Mouse (Mus musculus) kidney, adult 2 months (tissue): ENCODE data around the gene Adcyap1. TPM values are rescaled to one million over a fixed set of nuclear protein-coding genes. Genes with fewer than 3 reads are reported as not detected.

ENCODE experiments used
- DNase-seq: peaks from one replicate; pipeline ENCODE4 v3.0.0; 2021
- H3K27ac ChIP-seq: fragments of 200-500 bp; 2 replicates; pipeline ENCODE4 v1.5.1; 2012; ENCODE audit warnings: low read depth, low read length, control low read depth, inconsistent platforms; ENCODE audit not compliant: insufficient read depth
- H3K27me3 ChIP-seq: fragments of 200-500 bp; replicated peaks from 2 replicates; pipeline ENCODE4 v1.6.1; 2012; ENCODE audit warnings: mild to moderate bottlenecking, moderate library complexity, low read length, inconsistent platforms; ENCODE audit not compliant: control insufficient read depth, insufficient read depth
- H3K36me3 ChIP-seq: fragments of 200-500 bp; 2 replicates; pipeline ENCODE4 v1.6.1; 2012; ENCODE audit warnings: mild to moderate bottlenecking, moderate library complexity, low read length, inconsistent platforms; ENCODE audit not compliant: control insufficient read depth, insufficient read depth
- H3K4me1 ChIP-seq: fragments of 200-500 bp; 2 replicates; pipeline ENCODE4 v1.6.1; 2011; ENCODE audit warnings: low read length; ENCODE audit not compliant: control insufficient read depth, insufficient read depth
- H3K4me3 ChIP-seq: fragments of 200-500 bp; 2 replicates; pipeline ENCODE4 v1.5.1; 2011; ENCODE audit warnings: mild to moderate bottlenecking, low read depth, low read length, control low read depth; ENCODE audit not compliant: insufficient read depth
- CTCF ChIP-seq: fragments of 200-500 bp; conservative IDR thresholded peaks from 2 replicates; pipeline ENCODE4 v1.5.1; 2011; ENCODE audit warnings: low read depth, mild to moderate bottlenecking, control low read depth, low read length, moderate library complexity, mixed read lengths; ENCODE audit not compliant: insufficient read depth, insufficient read length
- POLR2A ChIP-seq: fragments of 200-500 bp; IDR thresholded peaks from one replicate; pipeline ENCODE4 v1.6.1; 2011; ENCODE audit warnings: low read depth, low read length, control low read depth
- WGBS: fragments of 180-500 bp; shearing (Covaris S2); methylation state at CpG from one replicate; pipeline ENCODE4 v1.1.7; 2018; 5-methylcytosine and 5-hydroxymethylcytosine counted together
- polyA plus RNA-seq: library from polyadenylated mRNA; depleted of rRNA; stranded (reverse); fragments of >200 nt; gene quantifications from 2 replicates; pipeline ENCODE4 v1.2.3, GENCODE M21; 2012; rRNA removed

The Adcyap1 gene
- not detected in 2 replicates for polyA plus RNA-seq

DNA sequence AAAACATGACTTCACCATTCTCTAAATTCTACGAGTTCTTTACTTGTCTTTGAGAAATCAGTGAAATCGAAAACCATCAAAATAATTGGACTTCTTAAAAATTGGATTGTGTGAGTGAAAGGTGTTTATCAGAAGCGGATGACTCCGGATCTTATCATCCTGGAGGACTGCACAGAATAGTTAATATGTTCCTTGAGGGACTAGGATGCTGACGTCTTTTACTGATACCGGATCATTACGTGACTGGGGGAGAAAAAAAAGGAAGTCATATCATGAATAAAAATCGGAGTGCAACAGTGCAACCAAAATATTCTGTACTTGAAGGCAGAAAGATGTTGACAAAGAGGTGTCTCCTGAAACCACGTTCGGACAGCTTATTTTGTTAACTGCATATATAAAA lies at the start of gene Adcyap1:
Gene Adcyap1 (plus strand): TSS at position 301 of the 400 bp plus-strand sequence.
- Histone ChIP-seq H3K4me3 (no peak within 1 kb of the TSS), H3K4me1 (no peaks in the 10 kb centered on the region), H3K27ac (no peak within 1 kb of the TSS), H3K36me3 (no peaks in the 10 kb centered on the region), H3K27me3 (peaks cover 8% of the 10 kb centered on the region)
- TF ChIP-seq POLR2A (no peak), CTCF (no peak)
- 29% methylated on average over 10 of the region's 10 CpGs for WGBS
- DNase-seq = no peak

DNA sequence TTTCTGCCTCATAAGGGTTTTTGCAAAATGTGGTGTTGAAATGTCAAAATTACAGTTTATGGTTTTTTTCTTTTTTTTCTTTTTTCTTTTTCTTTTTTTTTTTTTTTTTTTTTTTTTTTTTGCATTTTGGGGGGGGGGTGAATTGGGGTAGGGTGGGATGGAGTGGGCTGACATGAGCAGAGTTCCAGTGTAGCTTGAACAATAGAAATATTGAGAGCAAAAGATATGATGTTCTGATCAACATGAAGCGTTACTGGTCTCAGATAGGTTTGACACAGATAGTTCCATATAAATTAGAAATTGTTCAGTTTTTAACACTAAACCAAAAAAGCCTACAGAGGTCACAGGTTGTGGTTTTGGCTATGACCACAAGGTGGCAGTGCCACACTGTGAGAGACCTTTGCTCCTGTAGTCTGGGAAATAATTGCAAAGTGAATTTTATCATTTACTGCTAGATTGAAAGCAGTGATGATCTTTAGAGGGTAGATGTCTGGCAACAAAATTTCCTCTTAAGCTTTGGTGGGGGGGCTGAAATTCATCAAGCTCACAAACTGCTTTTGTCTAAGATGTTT lies 40.5 kb upstream of the Adcyap1 start:
- Histone ChIP-seq H3K27me3 (no peaks in the 10 kb centered on the region), H3K4me1 (no peaks in the 10 kb centered on the region), H3K36me3 (no peaks in the 10 kb centered on the region), H3K27ac (no peak overlapping the region), H3K4me3 (no peak overlapping the region)
- TF ChIP-seq POLR2A (no peak), CTCF (peak; percentile 61)
- WGBS = 27% methylated on average over 1 of the region's 1 CpGs
- peak; percentile 48 for DNase-seq

GRCm38 (mm10) chr17:93169572-93169971 lies 29.2 kb upstream of the Adcyap1 start:
- H3K27me3 ChIP-seq = no peaks in the 10 kb centered on the region
- TF ChIP-seq POLR2A = no peak
- TF ChIP-seq CTCF = no peak
- no peaks in the 10 kb centered on the region for H3K36me3 ChIP-seq
- no peak for DNase-seq
- no peaks in the 10 kb centered on the region for H3K4me1 ChIP-seq
- H3K27ac ChIP-seq = no peak overlapping the region
- H3K4me3 ChIP-seq = no peak overlapping the region

DNA sequence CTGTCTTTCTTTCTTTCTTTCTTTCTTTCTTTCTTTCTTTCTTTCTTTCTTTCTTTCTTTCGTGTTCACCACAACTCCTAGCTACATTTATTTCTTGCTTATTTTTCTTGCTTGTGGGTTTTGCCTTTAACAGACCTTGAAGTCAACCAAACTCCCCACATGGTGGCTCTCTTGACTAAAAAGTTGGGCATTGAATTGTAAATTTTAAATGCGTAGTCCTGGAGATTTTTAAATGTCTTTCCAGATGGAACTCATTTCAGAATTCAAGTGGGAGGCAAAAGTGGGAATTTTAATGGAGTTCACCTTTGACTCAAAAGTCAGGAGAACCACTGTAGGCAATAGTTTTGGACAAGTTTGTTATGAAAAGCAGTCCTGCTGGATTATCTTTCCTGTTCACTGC lies 2.0 kb upstream of the Adcyap1 start:
- no peak overlapping the region for H3K27ac ChIP-seq
- TF ChIP-seq POLR2A (no peak), CTCF (no peak)

DNA sequence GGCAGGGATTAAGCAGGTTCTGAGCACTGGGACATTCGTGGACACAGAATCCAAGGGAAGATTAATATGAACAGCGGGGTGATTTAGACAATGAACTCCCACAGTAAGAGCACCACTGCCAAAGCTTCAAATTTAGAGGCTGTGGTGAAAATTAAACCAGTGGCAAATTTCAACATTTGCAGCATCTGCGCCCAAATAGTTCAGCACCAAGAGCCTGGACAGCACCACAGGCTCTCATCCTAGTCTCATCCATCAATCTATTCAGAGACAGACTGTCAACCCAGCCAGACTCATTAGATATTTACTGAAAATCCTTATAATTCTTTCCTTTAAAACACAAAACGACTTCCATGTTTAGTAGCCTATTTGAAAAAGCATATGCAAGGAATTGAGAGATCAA lies 604 bp upstream of the Adcyap1 start:
- no peak for TF ChIP-seq POLR2A
- no peak for TF ChIP-seq CTCF
- H3K27ac ChIP-seq = no peak overlapping the region
- WGBS = 16% methylated on average over 4 of the region's 4 CpGs
- H3K36me3 ChIP-seq = no peaks in the 10 kb centered on the region
- no peak overlapping the region for H3K4me3 ChIP-seq
- H3K27me3 ChIP-seq = peaks cover 7% of the 10 kb centered on the region
- no peak for DNase-seq
- no peaks in the 10 kb centered on the region for H3K4me1 ChIP-seq

More for the DNA sequence above, 2.0 kb upstream of the Adcyap1 start:
- no peak for DNase-seq
- no peaks in the 10 kb centered on the region for H3K36me3 ChIP-seq
- H3K4me3 ChIP-seq = no peak overlapping the region
- peaks cover 2% of the 10 kb centered on the region; the same call in 1 of the 2 replicates for H3K27me3 ChIP-seq
- no peaks in the 10 kb centered on the region for H3K4me1 ChIP-seq
- 53% methylated on average over 2 of the region's 2 CpGs for WGBS

GRCm38 (mm10) chr17:93199218-93199617 lies 401 bp downstream of the Adcyap1 start:
- WGBS = 2% methylated on average over 15 of the region's 15 CpGs
- no peaks in the 10 kb centered on the region for H3K4me1 ChIP-seq
- H3K4me3 ChIP-seq = no peak overlapping the region
- no peak for DNase-seq
- TF ChIP-seq POLR2A (no peak), CTCF (no peak)
- H3K36me3 ChIP-seq = no peaks in the 10 kb centered on the region
- no peak overlapping the region for H3K27ac ChIP-seq
- peaks cover 10% of the 10 kb centered on the region for H3K27me3 ChIP-seq

GRCm38 (mm10) chr17:93199747-93200146 lies 930 bp downstream of the Adcyap1 start:
- TF ChIP-seq CTCF (no peak), POLR2A (no peak)
- 3% methylated on average over 9 of the region's 9 CpGs for WGBS
- Histone ChIP-seq H3K27ac (no peak overlapping the region), H3K27me3 (peaks cover 10% of the 10 kb centered on the region), H3K4me3 (no peak overlapping the region), H3K36me3 (no peaks in the 10 kb centered on the region), H3K4me1 (no peaks in the 10 kb centered on the region)
- DNase-seq = no peak
